Mouse (Mus musculus) midbrain, embryonic 11.5 days (tissue): Measurements from ENCODE around the gene Ppp1r18. TPM values are rescaled to one million over a fixed set of nuclear protein-coding genes. Genes with fewer than 3 reads are reported as not detected.
A peak's percentile ranks its signal among the peaks of the same experiment; 100 is the strongest.

Experiments
- ATAC-seq: fragments of 200-750 bp; cut with Nextera tagmentation; 2 replicates; pipeline ENCODE4 v1.8.0; 2017; ENCODE audit warnings: moderate TSS enrichment, moderate library complexity; ENCODE audit not compliant: low FRiP score
- DNase-seq: peaks from one replicate; pipeline ENCODE4 v3.0.0; 2015; ENCODE audit warnings: low spot score; ENCODE audit errors: missing footprints
- H3K27ac ChIP-seq: fragments of 300-500 bp; sonication (generic); 2 replicates; pipeline ENCODE4 v1.5.1; 2014; ENCODE audit warnings: low read depth, low read length
- H3K27me3 ChIP-seq: fragments of 300-500 bp; sonication (generic); 2 replicates; pipeline ENCODE4 v1.6.1; 2014; ENCODE audit warnings: mild to moderate bottlenecking, low read length, moderate library complexity, mixed read lengths; ENCODE audit not compliant: control insufficient read depth, insufficient read depth
- H3K36me3 ChIP-seq: fragments of 300-500 bp; sonication (generic); 2 replicates; pipeline ENCODE4 v1.6.1; 2014; ENCODE audit warnings: mild to moderate bottlenecking, low read length, moderate library complexity, mixed read lengths; ENCODE audit not compliant: control insufficient read depth, insufficient read depth
- H3K4me1 ChIP-seq: fragments of 300-500 bp; sonication (generic); 2 replicates; pipeline ENCODE4 v1.6.1; 2014; ENCODE audit warnings: low read length; ENCODE audit not compliant: control insufficient read depth, insufficient read depth
- H3K4me2 ChIP-seq: fragments of 300-500 bp; sonication (generic); 2 replicates; pipeline ENCODE4 v1.6.1; 2014; ENCODE audit warnings: mild to moderate bottlenecking, moderate library complexity
- H3K4me3 ChIP-seq: fragments of 300-500 bp; sonication (generic); 2 replicates; pipeline ENCODE4 v1.5.1; 2014; ENCODE audit warnings: low read depth, low read length
- H3K9ac ChIP-seq: fragments of 300-500 bp; sonication (generic); 2 replicates; pipeline ENCODE4 v1.6.1; 2014; ENCODE audit warnings: low read length
- H3K9me3 ChIP-seq: fragments of 300-500 bp; sonication (generic); 2 replicates; pipeline ENCODE4 v1.6.1; 2016; ENCODE audit warnings: low read length; ENCODE audit not compliant: control insufficient read depth
- WGBS: fragments of 180-500 bp; shearing (Covaris S2); extraction: QIAGEN DNeasy Blood & Tissue Kit; methylation state at CpG from one replicate; pipeline ENCODE4 v1.1.7; 2014; 5-methylcytosine and 5-hydroxymethylcytosine counted together
- polyA plus RNA-seq: library from polyadenylated mRNA; unstranded; fragments of >200 nt; fragmentation: Nextera tagmentation; extraction: Ambion mirVana; gene quantifications from 2 replicates; pipeline ENCODE4 v1.2.1, GENCODE M21; 2014

Ppp1r18 gene
- polyA plus RNA-seq, 1 experiment from 2014 or later = 24.1 TPM

- peaks cover 24% of the 10 kb centered on the region for H3K4me1 ChIP-seq
- H3K4me3 ChIP-seq = no peak overlapping the region
- H3K36me3 ChIP-seq = peaks cover 2% of the 10 kb centered on the region; the same call in 1 of the 2 replicates
- H3K27me3 ChIP-seq = peaks cover 20% of the 10 kb centered on the region
- DNase-seq = peak; percentile 73
- WGBS = 63% methylated on average over 7 of the region's 7 CpGs
- H3K4me2 ChIP-seq = no peak overlapping the region; the same call in 1 of the 2 replicates
- ATAC-seq = no peak
- H3K27ac ChIP-seq = no peak overlapping the region
- no peaks in the 10 kb centered on the region for H3K9me3 ChIP-seq
- no peak overlapping the region for H3K9ac ChIP-seq
Observed at GRCm38 (mm10) chr17:35824402-35824801, 41.0 kb upstream of the Ppp1r18 start.

GRCm38 (mm10) chr17:35825109-35825850, 40.1 kb upstream of the Ppp1r18 start:
- no peak overlapping the region for H3K9ac ChIP-seq
- 93% methylated on average over 13 of the region's 13 CpGs for WGBS
- no peak for DNase-seq
- no peak overlapping the region for H3K27ac ChIP-seq
- no peaks in the 10 kb centered on the region for H3K9me3 ChIP-seq
- H3K27me3 ChIP-seq = peaks cover 14% of the 10 kb centered on the region
- no peak for ATAC-seq
- peaks cover 28% of the 10 kb centered on the region for H3K4me1 ChIP-seq
- no peak overlapping the region for H3K4me3 ChIP-seq
- H3K4me2 ChIP-seq = no peak overlapping the region
- H3K36me3 ChIP-seq = peaks cover 2% of the 10 kb centered on the region; the same call in 1 of the 2 replicates

- 6% methylated on average over 21 of the region's 21 CpGs for WGBS
- Histone ChIP-seq H3K4me1 (peaks cover 8% of the 10 kb centered on the region), H3K27ac (no peak overlapping the region), H3K27me3 (no peaks in the 10 kb centered on the region), H3K4me2 (no peak overlapping the region; the same call in 1 of the 2 replicates), H3K9me3 (no peaks in the 10 kb centered on the region), H3K36me3 (peaks cover 15% of the 10 kb centered on the region), H3K4me3 (no peak overlapping the region), H3K9ac (peak overlapping the region; percentile 12; the same call in 1 of the 2 replicates)
- peak; percentile 98 for DNase-seq
- ATAC-seq = peak; percentile 72
Observed at GRCm38 (mm10) chr17:35829737-35830136, 35.7 kb upstream of the Ppp1r18 start.

GRCm38 (mm10) chr17:35832400-35833238, 32.8 kb upstream of the Ppp1r18 start:
- H3K27ac ChIP-seq = no peak overlapping the region
- 79% methylated on average over 8 of the region's 8 CpGs for WGBS

GRCm38 (mm10) chr17:35833239-35833751, 32.1 kb upstream of the Ppp1r18 start:
- H3K4me1 ChIP-seq = peaks cover 23% of the 10 kb centered on the region
- H3K36me3 ChIP-seq = peaks cover 31% of the 10 kb centered on the region
- H3K27ac ChIP-seq = no peak overlapping the region
- no peak overlapping the region for H3K9ac ChIP-seq
- no peak overlapping the region for H3K4me3 ChIP-seq
- no peaks in the 10 kb centered on the region for H3K27me3 ChIP-seq
- H3K9me3 ChIP-seq = no peaks in the 10 kb centered on the region
- no peak overlapping the region for H3K4me2 ChIP-seq
- peak; percentile 88 for DNase-seq
- 25% methylated on average over 5 of the region's 5 CpGs for WGBS
- ATAC-seq = no peak

More at GRCm38 (mm10) chr17:35832400-35833238, 32.8 kb upstream of the Ppp1r18 start:
- H3K36me3 ChIP-seq = peaks cover 34% of the 10 kb centered on the region
- no peak for ATAC-seq
- H3K9me3 ChIP-seq = no peaks in the 10 kb centered on the region
- H3K4me1 ChIP-seq = peaks cover 23% of the 10 kb centered on the region
- peak; percentile 91 for DNase-seq
- no peaks in the 10 kb centered on the region for H3K27me3 ChIP-seq
- H3K9ac ChIP-seq = no peak overlapping the region
- H3K4me2 ChIP-seq = no peak overlapping the region
- no peak overlapping the region for H3K4me3 ChIP-seq

- WGBS = 66% methylated on average over 5 of the region's 5 CpGs
- H3K4me2 ChIP-seq = 0 out of 2 replicates have a peak overlapping the region, but pooled peaks have one; percentile 12
Observed at GRCm38 (mm10) chr17:35833894-35834293, 31.5 kb upstream of the Ppp1r18 start.

GRCm38 (mm10) chr17:35834696-35835422, 30.5 kb upstream of the Ppp1r18 start:
- Histone ChIP-seq H3K27ac (no peak overlapping the region), H3K4me3 (peak overlapping the region; percentile 96), H3K9ac (peak overlapping the region; percentile 26; the same call in 1 of the 2 replicates), H3K9me3 (no peaks in the 10 kb centered on the region), H3K36me3 (peaks cover 31% of the 10 kb centered on the region), H3K27me3 (no peaks in the 10 kb centered on the region), H3K4me2 (peak overlapping the region; percentile 92), H3K4me1 (peaks cover 28% of the 10 kb centered on the region)
- ATAC-seq (no peak), DNase-seq (peak; percentile 83)
- WGBS = 77% methylated on average over 26 of the region's 26 CpGs

More at GRCm38 (mm10) chr17:35833894-35834293, 31.5 kb upstream of the Ppp1r18 start:
- no peak overlapping the region for H3K9ac ChIP-seq
- H3K36me3 ChIP-seq = peaks cover 31% of the 10 kb centered on the region
- no peak for ATAC-seq
- H3K27me3 ChIP-seq = no peaks in the 10 kb centered on the region
- no peak overlapping the region for H3K27ac ChIP-seq
- DNase-seq = peak; percentile 84
- peaks cover 25% of the 10 kb centered on the region for H3K4me1 ChIP-seq
- no peaks in the 10 kb centered on the region for H3K9me3 ChIP-seq
- H3K4me3 ChIP-seq = no peak overlapping the region

- Histone ChIP-seq H3K27ac (peak overlapping the region; percentile 14; the same call in 1 of the 2 replicates), H3K9me3 (no peaks in the 10 kb centered on the region), H3K4me2 (peak overlapping the region; percentile 92), H3K4me1 (peaks cover 25% of the 10 kb centered on the region), H3K27me3 (no peaks in the 10 kb centered on the region), H3K9ac (peak overlapping the region; percentile 94), H3K4me3 (peak overlapping the region; percentile 96), H3K36me3 (peaks cover 31% of the 10 kb centered on the region)
- DNase-seq (no peak), ATAC-seq (no peak)
- WGBS = 87% methylated on average over 26 of the region's 26 CpGs
Observed at GRCm38 (mm10) chr17:35835424-35836140, 29.8 kb upstream of the Ppp1r18 start.
